Mouse (Mus musculus) kidney, postnatal 14 days (tissue): ENCODE data around the gene Prpf6.

Source experiments
- DNase-seq: peaks from one replicate; pipeline ENCODE4 v3.0.0; 2022; ENCODE audit warnings: mixed read lengths

Prpf6 gene

DNA sequence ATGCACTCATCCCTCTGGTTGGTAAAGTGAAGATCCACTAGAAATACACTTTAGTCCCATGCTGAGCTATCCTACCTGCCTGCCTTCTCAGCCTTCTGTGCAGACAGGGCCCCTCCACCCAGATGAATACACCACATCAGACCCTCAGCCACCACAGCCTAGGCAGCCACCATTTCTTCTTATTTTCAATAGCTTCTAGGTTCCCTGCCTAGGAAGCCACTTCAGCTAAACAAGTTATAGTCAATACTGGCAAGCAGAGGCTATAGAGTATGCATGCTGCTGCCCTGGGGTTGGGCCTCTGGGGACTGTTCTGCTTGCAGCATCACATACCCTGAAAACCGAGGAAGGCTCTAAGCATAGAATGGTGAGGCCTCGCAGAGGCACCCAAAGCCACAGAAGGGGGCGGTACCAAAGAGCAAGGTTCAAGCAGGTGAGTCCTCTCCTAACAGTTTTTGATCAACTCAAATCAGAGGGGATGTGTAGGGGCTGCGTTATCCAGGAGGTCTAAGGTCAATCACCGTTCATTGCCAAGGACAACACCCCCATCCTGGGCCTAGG is at the start of gene Prpf6:
Prpf6 (plus strand) TSS at position 341 of the 558 bp plus-strand sequence.
- DNase-seq = peak; percentile 44

DNA sequence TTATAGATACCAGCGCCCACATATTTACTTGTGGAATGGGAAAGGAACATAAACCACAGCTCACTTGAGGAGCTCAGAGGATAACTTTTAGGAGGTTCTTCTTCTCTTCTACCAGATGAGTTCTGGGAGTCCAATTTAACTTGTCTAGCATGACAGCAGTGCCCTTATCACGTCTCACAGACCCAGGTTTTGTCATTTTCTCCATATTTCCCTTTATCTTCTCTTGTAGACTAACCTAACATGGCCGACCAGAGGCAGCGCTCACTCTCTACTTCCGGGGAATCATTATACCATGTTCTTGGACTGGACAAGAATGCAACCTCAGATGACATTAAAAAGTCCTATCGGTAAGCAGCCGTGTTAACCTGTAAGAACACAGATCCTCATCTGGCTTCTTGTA is 45.5 kb upstream of the Prpf6 start:
- no peak for DNase-seq

DNA sequence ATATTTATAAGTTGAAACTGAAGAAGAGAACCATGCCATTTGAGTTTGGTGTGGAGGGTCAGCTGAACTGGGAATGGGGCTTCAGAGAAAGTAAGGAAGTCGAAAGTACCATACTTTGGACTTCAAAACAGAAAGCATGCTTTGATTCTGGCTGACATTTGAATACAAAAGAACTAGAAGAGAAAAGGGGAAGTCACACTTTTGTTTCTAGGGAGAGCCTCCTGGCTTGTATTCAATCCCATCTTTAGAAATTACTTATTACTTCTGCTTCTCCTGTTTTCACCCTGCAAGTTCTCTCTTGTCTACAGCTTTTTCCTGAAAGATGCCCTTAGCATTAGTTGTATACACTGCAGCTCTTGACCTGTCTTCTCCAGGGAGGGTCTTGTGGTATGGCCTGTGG is 43.4 kb upstream of the Prpf6 start:
- DNase-seq = no peak

DNA sequence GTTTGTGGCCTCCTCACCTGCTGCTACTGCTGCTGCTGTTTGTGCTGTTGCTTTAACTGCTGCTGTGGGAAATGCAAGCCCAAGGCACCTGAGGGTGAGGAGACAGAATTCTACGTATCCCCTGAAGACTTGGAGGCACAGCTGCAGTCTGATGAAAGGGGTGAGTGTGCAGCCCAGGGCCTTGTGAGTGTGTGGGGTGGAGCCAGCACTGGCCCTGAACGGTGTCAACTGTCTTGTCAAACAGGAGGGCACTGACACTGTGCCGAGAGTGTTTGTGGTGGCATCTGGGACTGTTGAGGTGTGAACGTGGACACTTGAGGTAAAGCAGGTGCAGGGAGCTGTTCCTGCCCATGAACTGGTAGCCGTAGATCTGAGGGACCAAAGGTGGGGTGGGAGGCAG is 43.0 kb upstream of the Prpf6 start:
- no peak for DNase-seq

DNA sequence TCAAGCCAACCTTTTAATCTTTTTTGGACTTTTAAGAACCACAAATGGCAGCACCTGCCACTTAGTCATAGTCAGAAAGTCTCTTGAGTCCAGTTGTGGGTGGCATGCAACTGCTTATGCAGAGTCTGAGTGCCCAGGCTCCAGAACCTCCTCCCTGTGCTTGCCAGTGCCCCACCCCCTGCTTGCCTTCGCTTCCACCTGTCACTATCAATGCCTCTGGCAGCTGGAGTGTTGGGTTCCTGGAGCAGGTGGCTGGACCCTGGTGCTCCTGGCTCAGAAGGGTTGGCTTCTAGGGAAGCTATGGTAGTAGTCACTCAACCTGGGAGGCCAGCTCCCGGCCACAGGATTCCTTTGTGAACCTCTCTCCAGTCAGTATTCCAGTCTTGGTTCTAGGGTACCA is 41.4 kb upstream of the Prpf6 start:
- no peak for DNase-seq

DNA sequence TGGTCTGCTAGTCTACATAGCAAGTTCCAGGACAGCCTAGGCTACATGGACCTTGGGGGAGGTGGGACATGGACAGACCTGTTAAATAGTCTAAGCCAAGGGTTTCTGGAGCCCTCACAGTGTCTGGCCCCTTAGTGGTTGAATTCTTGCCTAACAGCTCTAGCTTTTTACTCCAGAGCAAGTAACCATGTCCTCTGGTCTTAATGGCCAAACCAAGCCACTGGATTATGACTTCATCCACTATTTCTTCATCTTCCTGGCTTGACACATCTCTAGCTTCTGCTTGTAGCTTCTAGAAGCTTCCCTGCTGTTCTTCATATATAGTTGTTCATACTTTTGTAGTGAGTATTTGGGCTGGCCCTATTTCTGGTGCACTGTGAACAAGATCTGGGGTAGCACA is 37.9 kb upstream of the Prpf6 start:
- no peak for DNase-seq

DNA sequence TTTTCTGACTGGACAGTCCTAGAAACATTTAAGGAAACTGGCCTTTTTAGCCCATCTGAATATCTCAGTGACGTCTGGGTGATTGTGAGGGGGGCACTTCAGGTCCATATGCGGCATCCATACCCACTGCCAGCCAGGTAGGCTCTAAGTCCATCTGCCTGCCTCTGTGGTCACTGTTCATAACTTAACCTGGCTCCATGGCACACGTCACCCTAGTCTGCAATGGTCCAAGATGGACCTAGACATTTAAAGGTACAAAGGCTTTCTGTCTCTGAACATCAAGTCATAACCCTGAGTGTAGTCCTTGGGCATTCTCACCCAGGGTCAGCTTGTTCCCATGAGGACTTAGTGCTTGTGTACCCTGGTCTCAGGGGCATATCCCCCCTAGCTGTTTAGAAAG is 24.3 kb upstream of the Prpf6 start:
- no peak for DNase-seq

DNA sequence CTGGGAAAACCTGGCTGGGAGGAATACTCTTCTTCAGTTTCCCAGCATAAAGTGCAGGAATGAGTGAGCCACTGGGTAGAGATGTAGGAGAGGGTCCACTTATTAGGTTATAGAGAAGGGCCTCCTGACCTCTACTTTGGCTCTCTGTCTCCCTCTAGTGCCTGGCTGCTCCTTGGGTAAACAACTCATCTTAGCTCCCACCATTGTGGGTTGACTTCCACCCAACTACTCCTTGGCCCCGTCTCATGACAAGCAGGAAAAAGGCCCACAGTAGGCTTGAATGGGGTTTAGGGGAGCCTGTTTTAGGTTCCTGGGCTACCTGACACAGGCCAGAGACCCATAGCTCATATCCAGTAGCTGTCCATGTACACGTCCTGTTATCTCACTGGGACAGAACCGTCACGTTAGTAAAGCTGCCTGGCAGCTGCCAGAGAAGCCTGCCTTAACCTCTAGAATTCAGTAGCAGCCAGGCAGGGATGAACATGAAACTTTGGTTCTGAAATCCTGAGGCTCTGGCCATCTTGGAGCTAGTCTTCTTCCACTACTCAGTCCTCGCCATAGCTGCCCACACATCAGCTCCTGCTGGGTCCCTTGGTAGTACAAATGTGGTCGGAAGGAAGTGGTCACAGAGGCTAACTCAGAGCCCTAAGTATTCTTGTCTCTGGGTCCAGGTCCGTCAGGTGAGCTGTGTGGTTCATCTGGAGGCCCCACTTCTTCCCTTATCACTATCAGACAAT is 23.2 kb upstream of the Prpf6 start:
- peak; percentile 61 for DNase-seq

DNA sequence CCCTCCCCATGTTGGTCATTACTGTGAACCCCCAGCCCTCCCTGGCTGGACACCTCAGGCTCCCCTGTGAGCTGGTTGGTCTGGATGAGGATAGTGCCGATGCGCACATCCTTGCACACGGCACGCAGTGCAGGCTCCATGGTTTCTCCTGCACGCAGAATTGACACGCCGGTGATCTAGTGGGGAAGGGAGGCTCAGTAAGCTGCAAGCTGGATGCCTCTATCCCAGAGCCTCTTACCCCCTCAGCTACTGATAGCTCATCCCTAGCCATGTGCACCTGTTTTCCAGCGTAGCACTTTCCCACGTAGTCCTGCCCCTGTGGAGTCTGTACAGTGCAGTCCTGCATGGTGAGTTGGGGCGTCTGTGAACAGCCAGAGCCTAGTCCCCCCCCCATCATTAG is 21.8 kb upstream of the Prpf6 start:
- no peak for DNase-seq

DNA sequence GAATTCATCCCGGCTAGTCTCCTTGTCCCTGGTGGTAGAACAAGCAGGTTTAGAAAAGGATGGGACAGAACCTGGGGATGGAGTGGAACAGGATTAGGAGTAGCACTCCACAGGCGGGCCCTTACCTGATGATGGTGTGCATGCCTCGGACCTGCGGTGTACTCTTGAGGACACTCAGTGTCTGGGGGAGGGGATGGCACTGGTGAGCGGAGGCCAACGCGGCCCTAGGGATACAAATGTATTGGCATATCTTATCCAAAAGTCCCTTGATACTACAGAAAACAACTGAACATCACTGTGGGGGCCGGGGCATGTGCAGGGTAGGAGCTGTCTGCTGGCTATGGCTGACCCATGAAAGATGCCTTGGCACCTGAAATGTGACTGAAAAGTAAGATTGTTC is 21.3 kb upstream of the Prpf6 start:
- DNase-seq = no peak

DNA sequence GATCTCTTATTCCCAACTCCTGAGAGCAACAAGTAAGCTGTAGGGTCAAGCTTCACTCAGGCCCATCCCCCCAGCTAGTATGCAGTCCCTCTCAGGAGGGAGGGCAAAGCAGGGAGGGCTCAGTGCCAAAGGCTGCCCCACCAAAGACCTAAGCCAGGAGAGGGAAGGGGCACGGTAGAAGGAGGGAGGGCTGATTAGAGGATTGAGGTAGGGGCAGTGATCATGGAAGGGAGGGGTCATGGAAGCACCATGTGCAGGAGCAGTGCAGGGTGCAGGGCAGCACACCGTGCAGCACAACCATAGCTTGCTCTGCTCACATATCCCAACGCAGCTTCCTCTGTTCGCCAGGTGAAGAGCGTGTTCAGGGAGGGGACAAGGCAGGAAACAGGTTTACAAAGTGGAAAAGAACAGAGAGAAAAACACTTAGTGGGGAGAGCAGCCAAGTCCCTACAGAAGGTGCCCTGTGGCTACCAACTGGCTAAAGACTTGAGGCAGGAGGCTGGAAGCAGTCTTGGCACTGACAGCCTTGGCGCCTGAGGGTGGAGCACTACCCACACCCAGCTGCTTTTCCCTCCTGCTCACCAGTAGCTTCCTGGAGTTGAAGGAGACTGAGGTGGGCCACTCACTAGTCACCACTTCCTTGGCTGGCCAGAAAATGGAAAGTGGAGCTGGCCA is 20.6 kb upstream of the Prpf6 start:
- no peak for DNase-seq

DNA sequence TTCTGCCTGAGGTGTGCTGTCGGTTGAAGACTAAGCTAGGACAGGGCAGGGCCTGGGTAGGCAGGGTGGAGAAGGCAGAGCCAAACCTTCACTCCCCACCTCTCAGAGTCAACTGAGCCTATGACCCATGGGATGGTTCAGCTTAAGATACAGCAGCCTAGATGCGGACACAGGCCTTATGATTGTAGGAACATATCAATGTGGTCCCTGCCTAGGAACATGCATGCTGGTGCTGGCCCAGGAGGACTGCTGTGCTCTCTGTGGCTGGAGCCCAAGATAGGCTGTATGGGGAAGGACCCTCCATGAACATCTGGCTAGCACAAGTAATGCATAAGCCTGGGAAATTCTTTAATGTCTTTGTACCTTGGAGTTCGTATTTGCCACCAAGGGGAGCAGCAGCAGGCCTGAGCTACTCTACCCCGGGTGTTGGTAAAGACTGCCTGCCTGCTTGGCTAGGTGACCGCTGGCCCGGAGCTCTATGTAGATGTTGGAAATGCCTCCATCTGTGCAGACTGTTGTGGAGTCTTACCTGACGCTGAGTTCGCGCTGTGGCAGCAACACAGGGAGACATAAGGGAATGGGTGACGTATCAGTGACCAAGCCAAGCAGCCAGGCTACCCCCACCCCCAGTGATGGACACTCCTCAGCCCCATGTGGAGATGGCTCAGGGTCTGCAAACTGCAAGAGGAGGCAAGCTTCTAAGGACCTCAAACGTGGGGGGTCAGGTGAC is 19.6 kb upstream of the Prpf6 start:
- no peak for DNase-seq

DNA sequence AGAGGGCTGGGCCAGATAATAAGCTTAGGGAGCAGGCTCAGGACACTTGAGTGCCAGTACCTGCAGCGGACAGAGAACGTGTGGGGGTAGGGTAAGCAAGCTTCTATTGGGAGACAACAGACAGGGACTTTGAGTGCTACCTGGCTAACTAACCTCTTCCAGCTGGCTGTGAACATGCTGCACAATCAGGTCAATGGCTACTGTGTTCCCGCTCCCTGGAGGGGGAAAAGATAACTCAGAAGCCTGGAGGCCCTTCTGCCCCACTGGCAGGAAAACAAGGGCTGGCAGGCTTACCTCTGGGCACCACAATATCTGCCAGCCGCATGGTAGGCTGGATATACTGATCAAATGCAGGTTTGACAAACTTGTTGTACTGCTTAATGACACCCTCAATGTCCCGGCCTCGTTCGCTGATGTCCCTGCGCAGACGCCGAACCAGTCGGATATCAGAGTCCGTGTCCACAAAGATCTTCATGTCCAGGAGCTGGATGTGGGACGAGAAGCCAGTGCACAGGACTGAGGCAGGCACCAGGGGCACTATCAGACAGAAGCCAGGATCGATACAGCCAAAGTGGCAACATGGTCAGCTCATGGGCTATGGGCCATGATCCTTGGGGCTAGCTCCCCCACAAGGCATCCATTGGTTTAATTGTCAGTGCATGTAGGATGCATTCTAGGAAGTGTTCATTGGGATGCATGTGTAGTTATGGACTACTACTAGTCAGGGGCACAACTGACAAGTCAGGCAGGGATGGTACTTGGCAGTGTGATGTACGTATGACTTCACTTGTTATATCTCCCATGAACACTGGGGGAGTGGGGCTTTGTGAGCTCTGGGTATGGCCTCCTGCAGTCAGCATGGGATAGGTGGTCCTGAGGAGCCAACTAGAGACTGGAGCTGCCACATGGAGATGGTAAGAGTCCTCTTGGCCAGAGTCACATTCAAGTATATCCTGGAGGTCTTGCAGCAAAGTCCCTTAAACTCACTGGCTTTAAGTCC is 18.4 kb upstream of the Prpf6 start:
- DNase-seq = no peak

DNA sequence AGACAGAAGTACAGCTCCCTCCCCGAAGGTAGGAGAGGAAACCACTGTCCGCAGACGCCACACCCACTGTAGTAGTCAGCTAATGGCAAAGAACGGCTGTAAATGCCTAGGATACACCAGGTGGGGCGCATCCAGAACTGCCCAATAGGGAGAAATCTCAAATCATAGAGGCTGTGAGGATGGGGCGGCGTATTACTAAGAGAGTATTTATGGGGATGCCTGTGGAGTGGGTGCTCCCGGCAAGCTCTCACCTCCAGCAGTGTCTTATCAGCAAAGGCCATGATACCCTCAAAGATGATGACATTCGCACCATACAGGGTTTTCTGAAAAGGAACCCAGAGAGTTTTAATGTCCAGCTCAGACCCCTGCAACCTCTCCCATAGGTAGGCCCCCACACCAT is 17.7 kb upstream of the Prpf6 start:
- DNase-seq = no peak

DNA sequence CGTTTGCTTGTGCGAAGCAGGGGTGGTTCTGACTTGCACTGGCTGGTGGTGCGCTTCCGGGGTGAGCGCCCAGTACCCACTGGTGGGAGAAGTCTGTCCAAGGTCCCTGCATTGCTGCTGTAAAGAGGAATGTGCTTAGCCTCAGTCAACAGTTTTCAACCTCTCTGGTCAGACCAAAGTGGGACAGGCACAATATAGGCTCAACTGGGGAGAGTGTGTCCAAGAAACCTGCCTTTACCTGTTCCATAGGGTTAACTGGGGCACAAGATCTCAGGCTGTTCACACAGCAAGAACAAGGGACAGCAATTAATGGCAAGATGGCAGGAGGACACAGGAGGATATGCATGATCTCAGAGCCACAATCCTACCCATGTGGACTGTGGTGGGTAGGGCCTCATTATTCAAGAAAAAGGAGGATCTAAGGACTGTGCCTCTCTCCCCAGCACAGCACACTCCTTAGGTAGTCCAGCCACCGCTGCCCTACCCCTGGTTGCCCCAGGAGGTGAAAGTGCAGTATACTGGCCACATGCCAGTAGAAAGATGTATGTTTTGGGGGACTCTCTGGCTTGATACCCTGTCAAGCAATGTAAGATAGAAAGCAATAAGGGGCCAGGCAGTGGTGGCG is 16.6 kb upstream of the Prpf6 start:
- no peak for DNase-seq

DNA sequence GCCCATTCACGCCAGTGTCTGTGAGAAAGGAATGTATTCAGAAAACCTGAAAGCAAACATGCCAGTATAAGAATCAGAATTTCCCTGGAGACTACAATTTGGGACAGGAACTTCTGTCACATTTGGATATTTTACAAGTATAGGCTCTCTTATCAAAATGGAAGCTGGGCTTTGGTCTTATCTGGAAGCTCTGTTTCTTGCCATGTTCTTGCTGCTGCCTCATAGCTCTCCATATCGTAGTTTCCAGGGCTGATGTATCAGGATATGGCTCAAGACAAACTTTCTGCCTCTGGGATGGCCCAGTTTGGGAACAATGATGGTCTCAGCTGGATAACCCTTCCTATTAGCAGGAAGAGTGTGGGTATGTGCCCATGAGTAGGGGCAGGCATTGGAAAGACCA is 15.1 kb upstream of the Prpf6 start:
- DNase-seq = no peak

DNA sequence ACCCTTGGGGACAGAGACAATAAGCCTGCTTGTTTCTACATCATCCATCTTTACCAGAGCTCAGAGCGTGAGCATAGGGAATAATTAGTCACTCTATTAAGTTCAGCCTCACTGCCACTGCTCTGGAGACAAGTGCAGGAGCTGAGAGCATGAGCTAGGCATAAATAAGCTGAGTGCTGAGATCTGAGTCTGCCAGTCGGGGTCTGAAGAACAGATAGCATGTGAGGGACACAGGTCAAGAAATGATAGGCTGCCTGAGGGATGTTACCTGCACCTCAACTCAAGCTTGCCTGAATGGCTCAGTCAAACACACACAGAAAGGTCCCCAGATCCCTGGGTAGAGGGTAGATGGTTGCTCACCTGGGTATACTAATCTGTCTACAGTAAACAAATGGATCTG is 14.5 kb upstream of the Prpf6 start:
- no peak for DNase-seq

DNA sequence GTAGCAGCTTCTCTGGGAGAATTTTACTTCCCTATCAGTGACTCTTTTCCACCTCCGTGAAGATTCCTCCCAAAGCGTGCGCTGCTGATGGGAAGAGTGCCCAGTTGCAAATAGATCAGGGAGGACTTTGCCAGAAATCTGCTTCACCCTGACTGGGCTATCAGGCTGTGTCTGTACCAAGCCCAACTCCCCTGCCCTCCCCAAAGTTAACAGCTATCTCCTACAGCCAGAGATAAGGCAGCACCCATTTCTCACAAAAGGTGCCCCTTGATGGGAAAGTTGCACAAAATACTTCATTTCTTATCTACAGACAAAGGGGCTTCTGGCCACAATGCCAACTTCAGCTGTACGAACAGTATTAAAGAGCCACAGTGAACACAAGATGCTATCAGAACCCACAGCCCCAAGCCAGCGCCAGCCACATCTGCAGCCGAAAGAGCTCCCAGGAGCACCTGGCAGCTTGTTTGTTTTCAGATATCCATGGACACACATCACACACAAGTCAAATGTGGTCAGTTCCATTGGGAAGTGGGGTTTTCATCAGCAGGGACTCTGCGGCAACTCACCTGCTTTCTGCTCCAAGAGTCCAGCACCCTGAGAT is 13.6 kb upstream of the Prpf6 start:
- DNase-seq = no peak

DNA sequence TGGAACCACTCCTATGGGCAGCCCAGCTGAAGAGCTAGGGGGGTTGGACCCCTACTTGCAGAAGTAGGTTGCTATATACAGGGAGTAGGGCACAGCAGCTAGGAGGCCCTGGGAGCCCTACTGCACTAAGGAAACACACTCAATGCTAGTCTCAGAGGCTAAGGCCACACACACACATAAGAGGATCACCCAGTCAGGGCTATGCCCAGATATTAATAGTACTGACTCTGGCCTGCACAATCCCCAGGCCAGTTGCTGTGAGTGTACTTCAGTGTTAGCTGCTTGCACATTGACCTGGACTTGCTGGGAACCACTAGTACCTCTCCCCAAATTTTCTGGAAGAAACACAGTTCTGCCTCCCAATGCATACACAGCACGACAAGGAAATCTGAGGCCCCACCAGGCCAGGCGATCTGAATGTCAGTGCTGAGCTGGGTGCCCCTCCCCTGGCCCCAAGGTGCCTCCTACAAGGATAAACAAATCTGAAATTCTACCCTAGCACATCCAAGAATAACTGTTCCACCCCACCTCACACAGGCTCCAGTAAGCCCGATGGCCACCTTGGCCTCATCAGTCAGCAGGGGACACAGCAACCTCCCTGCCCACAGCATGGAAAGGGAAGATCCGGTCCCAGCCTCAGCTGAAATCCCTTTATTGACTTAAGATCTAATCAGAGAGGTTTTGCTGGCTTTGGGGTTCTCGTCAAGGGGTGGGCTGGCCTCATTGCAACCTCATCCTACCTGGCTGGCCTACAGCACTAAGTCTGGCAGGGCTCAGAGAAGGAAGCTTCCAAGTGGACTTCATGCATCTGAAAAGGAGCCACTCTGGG is 12.7 kb upstream of the Prpf6 start:
- no peak for DNase-seq

DNA sequence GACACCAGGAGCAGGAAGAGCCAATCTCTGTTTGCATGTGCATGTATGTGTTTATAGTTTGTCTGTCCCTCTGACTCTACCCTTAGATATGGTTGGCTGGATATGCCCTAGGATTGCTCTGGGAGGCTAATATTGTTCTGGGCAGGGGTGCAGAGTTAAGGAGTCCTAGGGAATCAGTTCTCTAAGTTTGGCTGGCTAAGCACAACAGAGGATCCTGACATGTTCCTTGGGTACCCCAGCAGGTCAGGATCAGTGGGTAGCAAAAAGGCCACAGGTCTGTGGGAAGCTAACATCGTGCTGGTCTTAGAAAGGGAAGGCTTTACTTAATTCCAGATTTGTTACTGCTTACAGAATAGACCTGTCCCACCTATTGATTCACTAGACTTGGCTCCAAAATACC is 12.0 kb upstream of the Prpf6 start:
- no peak for DNase-seq
